Mouse (Mus musculus): ENCODE data around the gene Fgf10.

Gene Fgf10

GRCm38 (mm10) chr13:118709912-118710311 is 40.3 kb downstream of the Fgf10 start:
- no peak for DNase-seq (ENCODE audit: low read depth, low spot score)
- Histone ChIP-seq H3K27me3 (ENCODE audit: control insufficient read depth, insufficient read depth, low read length, poor library complexity, severe bottlenecking) (no peaks in the 10 kb centered on the region; the same call in 1 of the 2 replicates), H3K36me3 (ENCODE audit: control insufficient read depth, insufficient read depth, low read length, poor library complexity, severe bottlenecking) (no peaks in the 10 kb centered on the region)

GRCm38 (mm10) chr13:118713626-118714150 is 44.1 kb downstream of the Fgf10 start:
- Histone ChIP-seq H3K36me3 (ENCODE audit: control insufficient read depth, insufficient read depth, low read length, poor library complexity, severe bottlenecking) (no peaks in the 10 kb centered on the region), H3K27me3 (ENCODE audit: control insufficient read depth, insufficient read depth, low read length, poor library complexity, severe bottlenecking) (no peaks in the 10 kb centered on the region; the same call in 1 of the 2 replicates)
- DNase-seq (ENCODE audit: low read depth, low spot score): no peak

- Histone ChIP-seq H3K27me3 (ENCODE audit: control insufficient read depth, insufficient read depth, low read length, poor library complexity, severe bottlenecking) (no peaks in the 10 kb centered on the region; the same call in 1 of the 2 replicates), H3K36me3 (ENCODE audit: control insufficient read depth, insufficient read depth, low read length, poor library complexity, severe bottlenecking) (no peaks in the 10 kb centered on the region)
- no peak for DNase-seq (ENCODE audit: low read depth, low spot score)
These were observed 44.9 kb downstream of the Fgf10 start for GRCm38 (mm10) chr13:118714284-118715065.

- Histone ChIP-seq H3K36me3 (ENCODE audit: control insufficient read depth, insufficient read depth, low read length, poor library complexity, severe bottlenecking) (no peaks in the 10 kb centered on the region), H3K27me3 (ENCODE audit: control insufficient read depth, insufficient read depth, low read length, poor library complexity, severe bottlenecking) (no peaks in the 10 kb centered on the region; the same call in 1 of the 2 replicates)
- DNase-seq (ENCODE audit: low read depth, low spot score): no peak
These were observed 45.8 kb downstream of the Fgf10 start for GRCm38 (mm10) chr13:118715066-118716018.

GRCm38 (mm10) chr13:118716265-118716664 is 46.7 kb downstream of the Fgf10 start:
- Histone ChIP-seq H3K36me3 (ENCODE audit: control insufficient read depth, insufficient read depth, low read length, poor library complexity, severe bottlenecking) (no peaks in the 10 kb centered on the region), H3K27me3 (ENCODE audit: control insufficient read depth, insufficient read depth, low read length, poor library complexity, severe bottlenecking) (no peaks in the 10 kb centered on the region; the same call in 1 of the 2 replicates)
- DNase-seq (ENCODE audit: low read depth, low spot score): no peak

GRCm38 (mm10) chr13:118716726-118717125 is 47.1 kb downstream of the Fgf10 start:
- DNase-seq (ENCODE audit: low read depth, low spot score): no peak
- H3K27me3 ChIP-seq (ENCODE audit: control insufficient read depth, insufficient read depth, low read length, poor library complexity, severe bottlenecking): no peaks in the 10 kb centered on the region; the same call in 1 of the 2 replicates
- H3K36me3 ChIP-seq (ENCODE audit: control insufficient read depth, insufficient read depth, low read length, poor library complexity, severe bottlenecking): no peaks in the 10 kb centered on the region

GRCm38 (mm10) chr13:118718396-118718795 is 48.8 kb downstream of the Fgf10 start:
- H3K27me3 ChIP-seq (ENCODE audit: control insufficient read depth, insufficient read depth, low read length, poor library complexity, severe bottlenecking): no peaks in the 10 kb centered on the region
- DNase-seq (ENCODE audit: low read depth, low spot score): no peak
- H3K36me3 ChIP-seq (ENCODE audit: control insufficient read depth, insufficient read depth, low read length, poor library complexity, severe bottlenecking): no peaks in the 10 kb centered on the region

- Histone ChIP-seq H3K36me3 (ENCODE audit: control insufficient read depth, insufficient read depth, low read length, poor library complexity, severe bottlenecking) (no peaks in the 10 kb centered on the region), H3K27me3 (ENCODE audit: control insufficient read depth, insufficient read depth, low read length, poor library complexity, severe bottlenecking) (no peaks in the 10 kb centered on the region)
- no peak for DNase-seq (ENCODE audit: low read depth, low spot score)
These were observed 52.1 kb downstream of the Fgf10 start for GRCm38 (mm10) chr13:118721668-118722067.

GRCm38 (mm10) chr13:118731850-118732552 is 62.4 kb downstream of the Fgf10 start:
- H3K36me3 ChIP-seq (ENCODE audit: control insufficient read depth, insufficient read depth, low read length, poor library complexity, severe bottlenecking): no peaks in the 10 kb centered on the region
- H3K27me3 ChIP-seq (ENCODE audit: control insufficient read depth, insufficient read depth, low read length, poor library complexity, severe bottlenecking): no peaks in the 10 kb centered on the region
- DNase-seq (ENCODE audit: low read depth, low spot score): no peak

GRCm38 (mm10) chr13:118739854-118740411 is 70.3 kb downstream of the Fgf10 start:
- Histone ChIP-seq H3K36me3 (ENCODE audit: control insufficient read depth, insufficient read depth, low read length, poor library complexity, severe bottlenecking) (no peaks in the 10 kb centered on the region), H3K27me3 (ENCODE audit: control insufficient read depth, insufficient read depth, low read length, poor library complexity, severe bottlenecking) (no peaks in the 10 kb centered on the region)
- no peak for DNase-seq (ENCODE audit: low read depth, low spot score)

GRCm38 (mm10) chr13:118742788-118743187 is 73.2 kb downstream of the Fgf10 start:
- Histone ChIP-seq H3K36me3 (ENCODE audit: control insufficient read depth, insufficient read depth, low read length, poor library complexity, severe bottlenecking) (no peaks in the 10 kb centered on the region), H3K27me3 (ENCODE audit: control insufficient read depth, insufficient read depth, low read length, poor library complexity, severe bottlenecking) (no peaks in the 10 kb centered on the region)
- DNase-seq (ENCODE audit: low read depth, low spot score): no peak

GRCm38 (mm10) chr13:118744806-118745205 is 75.2 kb downstream of the Fgf10 start:
- no peaks in the 10 kb centered on the region for H3K27me3 ChIP-seq (ENCODE audit: control insufficient read depth, insufficient read depth, low read length, poor library complexity, severe bottlenecking)
- no peaks in the 10 kb centered on the region for H3K36me3 ChIP-seq (ENCODE audit: control insufficient read depth, insufficient read depth, low read length, poor library complexity, severe bottlenecking)
- DNase-seq (ENCODE audit: low read depth, low spot score): no peak

GRCm38 (mm10) chr13:118746427-118746826 is 76.8 kb downstream of the Fgf10 start:
- DNase-seq (ENCODE audit: low read depth, low spot score): no peak
- Histone ChIP-seq H3K27me3 (ENCODE audit: control insufficient read depth, insufficient read depth, low read length, poor library complexity, severe bottlenecking) (no peaks in the 10 kb centered on the region), H3K36me3 (ENCODE audit: control insufficient read depth, insufficient read depth, low read length, poor library complexity, severe bottlenecking) (no peaks in the 10 kb centered on the region)

- Histone ChIP-seq H3K36me3 (ENCODE audit: control insufficient read depth, insufficient read depth, low read length, poor library complexity, severe bottlenecking) (no peaks in the 10 kb centered on the region), H3K27me3 (ENCODE audit: control insufficient read depth, insufficient read depth, low read length, poor library complexity, severe bottlenecking) (no peaks in the 10 kb centered on the region)
- no peak for DNase-seq (ENCODE audit: low read depth, low spot score)
These were observed 84.4 kb downstream of the Fgf10 start for GRCm38 (mm10) chr13:118754024-118754423.
